Mouse (Mus musculus) brain, embryonic 18.5 days (tissue): ENCODE data around the gene Dtx1.

Experiments
- DNase-seq: peaks from one replicate; pipeline ENCODE4 v3.0.0-alpha.2; 2012; ENCODE audit warnings: low read depth, low spot score

The Dtx1 gene

DNA sequence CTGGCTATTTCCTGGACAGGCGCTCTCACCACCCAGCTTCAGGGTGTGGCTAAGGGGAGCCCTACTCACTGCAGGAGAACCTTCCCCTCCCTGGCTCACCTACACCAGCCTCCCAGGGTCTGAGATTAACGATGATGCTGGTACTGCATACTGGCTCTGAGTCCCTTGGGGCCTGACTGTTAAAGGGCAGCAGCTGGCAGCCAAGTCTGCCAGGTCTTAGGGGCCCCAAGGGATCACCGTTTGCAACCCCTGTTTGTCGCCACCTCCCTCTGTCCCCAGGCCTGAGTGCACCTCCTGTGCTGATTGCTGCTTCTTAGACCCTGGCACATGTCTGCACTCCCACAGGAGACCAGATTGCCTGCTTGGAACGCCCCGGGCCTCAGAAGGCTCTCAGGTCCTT lies 7.3 kb downstream of the Dtx1 start:
- no peak for DNase-seq

DNA sequence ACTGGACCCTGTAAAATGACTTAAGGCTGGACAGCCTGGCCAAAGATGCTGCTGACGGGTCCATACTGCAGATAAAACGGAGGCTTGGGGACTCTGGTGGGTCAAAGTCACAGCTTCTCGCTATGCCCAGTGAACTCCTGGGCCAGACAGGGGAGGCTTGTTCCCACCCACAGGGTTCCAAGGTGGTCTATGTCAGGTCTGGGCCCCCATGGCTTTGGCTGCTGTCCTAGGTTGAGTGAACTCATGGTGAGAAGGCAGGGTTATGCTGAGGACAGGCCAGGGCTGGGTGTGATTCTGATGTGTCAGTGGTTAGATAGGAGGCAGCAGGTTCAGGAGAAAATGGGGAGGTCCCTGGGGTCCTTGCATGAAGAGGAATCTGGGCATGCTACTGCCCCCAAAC lies 8.1 kb downstream of the Dtx1 start:
- no peak for DNase-seq

DNA sequence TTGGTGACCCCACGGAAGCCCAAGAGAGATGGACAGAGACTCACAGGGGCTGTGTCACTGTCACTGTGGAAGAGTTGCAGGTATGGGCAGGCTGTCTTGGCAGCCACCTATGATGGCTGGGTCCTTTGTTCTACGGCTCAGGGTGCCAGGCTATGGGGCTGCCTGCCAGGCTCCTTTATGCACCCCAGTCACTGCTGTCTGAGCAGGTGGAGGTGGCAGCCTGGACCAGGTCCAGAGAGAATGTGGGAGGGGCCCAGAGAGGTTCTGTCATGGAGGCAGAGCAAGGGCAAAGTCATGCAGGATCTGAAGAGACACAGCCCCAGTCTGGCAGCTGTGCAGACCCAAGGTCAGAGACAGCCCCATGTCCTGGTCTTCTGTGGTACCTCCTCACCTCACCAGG lies 8.8 kb downstream of the Dtx1 start:
- DNase-seq: no peak

DNA sequence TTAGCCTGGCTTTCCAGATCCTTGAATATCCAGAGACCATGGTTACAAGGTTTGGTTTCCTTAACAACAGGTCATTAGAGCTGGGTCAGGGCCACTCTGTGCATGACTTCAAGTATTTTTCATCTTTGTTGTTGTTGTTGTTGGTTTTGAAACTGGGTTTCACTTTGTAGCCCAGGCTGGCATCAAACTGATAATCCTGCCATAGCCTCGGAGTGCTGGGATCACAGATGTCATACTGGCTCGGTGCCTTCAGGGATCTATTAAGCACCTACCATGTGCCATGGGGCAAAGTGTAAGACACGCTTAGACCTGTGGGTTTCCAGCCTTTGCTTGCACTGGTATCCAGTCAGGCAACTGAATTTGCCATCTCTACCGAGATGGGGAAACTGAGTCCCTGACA lies 9.3 kb downstream of the Dtx1 start:
- no peak for DNase-seq

DNA sequence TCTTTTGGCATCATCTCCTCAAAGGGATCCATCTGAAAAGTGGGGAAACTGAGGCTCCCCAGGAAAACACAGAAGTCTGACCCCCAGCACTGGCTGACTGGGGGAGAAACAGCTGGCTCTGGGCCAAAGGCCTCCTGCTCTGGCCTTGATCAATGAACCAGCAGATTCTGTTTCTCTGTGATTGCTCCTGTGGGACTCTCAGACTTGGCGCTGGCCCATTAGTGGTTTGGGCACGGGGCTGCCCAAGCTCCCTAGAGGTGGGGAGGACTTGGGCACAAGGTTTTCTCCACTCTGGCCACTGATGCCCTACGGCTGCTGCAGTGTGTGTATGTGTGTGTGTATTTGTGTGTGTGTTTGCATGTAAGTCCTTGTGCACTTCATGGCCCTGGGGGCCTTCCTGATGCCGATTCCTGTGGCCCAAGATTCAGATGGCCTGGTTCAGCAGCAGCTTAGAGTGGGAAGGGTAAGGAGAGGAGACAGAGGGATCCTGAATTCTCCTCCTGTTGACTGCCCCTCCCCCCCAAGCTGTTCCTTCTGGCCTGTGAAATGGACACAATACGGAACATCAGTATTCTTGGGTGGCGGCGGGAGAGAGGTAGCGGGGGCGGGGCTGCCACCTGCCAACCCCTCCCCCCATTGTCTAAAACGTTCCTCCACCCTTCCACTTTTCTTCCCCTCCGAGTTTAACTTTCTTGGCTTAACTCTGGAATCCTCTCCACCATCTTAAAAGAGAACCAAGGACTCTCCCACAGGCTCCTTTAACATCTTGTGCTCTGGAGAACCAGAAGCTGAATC lies 10.5 kb downstream of the Dtx1 start:
- DNase-seq: no peak

DNA sequence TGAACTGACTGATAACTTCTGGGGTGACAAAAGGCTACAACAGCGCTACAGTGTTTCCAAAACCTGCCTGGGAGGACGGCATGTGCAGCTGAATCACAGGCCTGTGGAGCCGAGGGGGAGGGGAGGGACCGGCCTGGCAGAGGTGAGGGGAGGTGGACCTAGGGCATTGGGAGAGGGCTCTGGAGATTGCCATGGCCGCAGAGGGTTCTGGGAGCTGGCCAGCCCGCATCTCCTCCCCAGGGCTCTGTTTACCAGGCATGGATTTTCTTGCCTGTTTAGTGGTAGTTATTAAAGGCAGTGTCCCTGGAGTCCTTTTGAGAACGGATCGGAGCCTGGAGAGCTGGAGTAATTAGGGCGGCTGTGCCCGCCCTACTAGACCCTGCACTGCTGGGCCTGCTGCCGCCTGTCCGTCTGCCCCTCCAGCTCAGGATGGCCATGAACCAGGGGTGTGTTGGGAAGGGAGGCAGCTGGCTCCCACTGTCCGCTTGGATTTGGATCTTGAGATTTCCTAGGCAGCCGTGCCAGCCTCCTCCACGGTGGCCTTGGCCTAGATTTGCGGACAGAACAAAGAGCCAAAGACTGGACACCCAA lies 12.8 kb downstream of the Dtx1 start:
- DNase-seq: no peak

DNA sequence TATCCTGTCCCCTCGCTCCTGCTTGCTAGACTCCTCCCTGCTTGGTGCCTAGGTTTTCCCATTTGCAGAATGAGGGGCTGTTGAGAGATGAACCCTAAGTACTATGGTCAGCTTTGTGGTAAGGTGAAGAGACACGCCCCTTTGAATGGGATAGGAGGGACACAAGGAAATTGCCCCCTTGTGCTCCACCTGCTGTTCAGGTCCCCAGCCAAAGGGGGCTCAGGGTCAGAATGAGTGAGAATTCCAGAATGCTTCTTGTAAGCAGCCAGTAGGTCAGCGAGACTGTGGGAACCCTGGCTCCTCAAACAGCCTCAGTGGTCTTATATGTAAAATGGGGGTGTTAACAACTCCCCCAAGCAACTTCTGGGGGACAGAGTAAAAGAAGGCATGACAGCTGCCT lies 13.5 kb downstream of the Dtx1 start:
- no peak for DNase-seq

DNA sequence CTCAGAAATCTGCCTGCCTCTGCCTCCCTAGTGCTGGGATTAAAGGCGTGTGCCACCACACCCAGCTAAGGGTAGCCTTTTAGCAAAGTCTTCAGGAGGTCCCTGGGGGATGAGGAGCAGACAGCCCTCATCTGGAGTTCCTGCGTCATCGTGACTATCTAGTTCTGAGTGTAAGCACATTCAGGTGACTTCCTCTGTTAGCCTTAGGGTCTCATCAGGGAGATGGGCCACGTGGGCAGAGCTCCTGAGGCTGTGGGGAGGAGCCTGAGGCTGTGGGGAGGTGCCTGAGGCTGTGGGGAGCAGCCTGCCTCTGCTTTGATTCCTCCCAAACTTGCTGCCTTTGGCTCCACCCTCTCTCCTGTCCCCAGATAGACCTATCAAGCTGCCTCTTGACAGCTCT lies 14.9 kb downstream of the Dtx1 start:
- no peak for DNase-seq

DNA sequence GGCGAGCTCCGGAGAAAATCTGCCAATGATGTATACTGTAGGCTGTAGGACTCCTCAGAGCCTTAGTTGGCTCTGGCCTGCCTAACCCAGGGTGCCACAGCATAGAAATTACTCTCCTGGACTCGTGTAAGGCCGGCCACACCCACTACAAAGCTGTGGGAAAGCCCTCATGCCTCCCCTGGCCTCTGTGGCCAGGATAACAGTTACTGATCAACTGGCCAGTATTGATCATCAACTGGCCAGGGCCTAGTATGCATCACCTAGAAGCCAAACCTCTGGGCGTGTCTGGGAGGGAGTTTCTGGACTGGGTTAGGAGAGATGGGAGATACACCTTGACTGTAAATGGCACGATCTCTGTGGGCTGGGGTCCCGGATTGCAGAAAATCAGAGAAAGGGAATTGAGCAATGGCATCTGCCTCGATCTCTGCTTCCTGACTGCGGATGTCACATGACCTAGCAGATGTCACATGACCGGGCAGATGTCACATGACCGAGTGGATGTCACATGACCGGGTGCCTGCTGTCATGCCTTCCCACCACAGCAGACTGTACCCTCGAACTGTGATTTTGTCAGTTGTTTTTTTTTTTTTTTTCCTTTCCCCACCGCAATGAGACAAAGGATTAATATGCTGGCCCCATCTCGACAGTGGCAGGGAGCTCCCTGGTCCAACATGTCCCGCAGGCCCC lies 15.5 kb downstream of the Dtx1 start:
- DNase-seq: no peak

DNA sequence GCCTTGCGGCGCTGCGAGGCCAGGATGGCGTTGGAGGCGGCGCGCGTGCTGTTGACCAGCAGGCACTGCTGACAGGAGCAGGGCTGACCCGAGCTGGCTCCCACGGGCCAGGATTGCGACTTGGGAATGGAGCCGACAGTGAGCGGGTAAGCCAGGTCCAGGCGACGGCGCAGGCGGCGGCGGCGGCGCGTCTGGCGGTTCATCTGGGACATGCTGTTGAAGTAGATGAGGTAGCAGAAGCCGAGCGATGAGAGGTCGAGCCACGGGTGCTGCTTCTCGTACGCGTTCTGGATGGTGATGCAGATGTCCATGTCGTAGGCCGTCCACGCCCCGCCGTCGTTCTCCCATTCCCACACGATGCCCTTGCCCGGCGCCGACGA lies 17.0 kb downstream of the Dtx1 start:
- DNase-seq: no peak

DNA sequence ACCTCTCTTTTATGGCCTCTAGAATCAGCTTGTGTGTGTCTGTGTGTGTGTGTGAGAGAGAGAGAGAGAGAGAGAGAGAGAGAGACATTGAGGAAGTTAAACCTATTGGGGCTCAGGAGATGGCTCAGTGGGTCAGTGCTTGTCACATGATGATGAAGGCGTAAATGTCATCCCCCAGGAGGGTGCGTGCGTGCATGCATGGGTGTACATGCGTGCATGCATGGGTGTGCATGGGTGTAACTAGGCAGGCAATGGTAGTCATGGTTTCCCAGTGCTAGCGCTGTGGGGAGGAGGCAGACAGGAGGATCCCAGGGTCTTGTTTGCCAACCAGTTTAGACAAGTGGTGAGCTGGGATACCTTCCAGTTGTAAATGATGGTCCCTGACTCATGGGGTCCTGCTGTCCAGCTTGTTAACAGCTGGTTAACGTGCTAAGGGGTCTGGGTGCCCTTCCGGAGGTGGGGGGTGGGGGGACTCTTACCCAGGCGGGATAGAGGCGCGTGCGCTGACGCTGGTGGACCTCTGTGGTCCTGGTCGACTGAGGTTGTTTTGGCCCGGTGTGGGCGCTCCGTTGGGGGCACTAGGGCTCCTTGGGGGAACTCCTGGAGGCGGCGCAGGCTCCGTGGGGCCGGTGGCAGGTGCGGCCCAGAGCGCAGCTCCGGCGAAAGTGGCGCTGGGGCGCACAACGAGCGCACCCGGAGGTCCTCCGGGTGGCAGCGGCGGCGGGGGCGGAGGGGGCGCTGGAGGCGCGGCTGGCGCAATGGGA lies 17.6 kb downstream of the Dtx1 start:
- DNase-seq: no peak

DNA sequence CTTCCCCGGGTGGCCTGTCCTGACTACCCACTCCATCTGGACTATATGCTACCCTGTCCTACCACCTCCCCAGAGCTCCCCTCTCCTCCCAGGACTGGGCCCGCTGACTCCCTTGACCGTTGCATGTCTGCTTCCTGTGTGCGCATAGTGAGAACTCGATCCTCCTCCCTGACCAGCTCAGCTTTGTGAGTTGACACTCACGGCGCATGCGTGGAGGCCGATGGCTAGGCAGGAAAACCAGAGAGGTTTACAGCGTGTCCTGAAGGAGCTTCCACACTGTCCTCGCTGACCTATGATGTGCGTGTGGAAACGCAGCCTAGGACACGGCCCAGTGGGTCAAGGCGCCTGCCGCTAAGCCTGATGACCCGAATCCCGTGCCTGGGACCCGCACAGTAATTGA lies 19.7 kb downstream of the Dtx1 start:
- DNase-seq: no peak

DNA sequence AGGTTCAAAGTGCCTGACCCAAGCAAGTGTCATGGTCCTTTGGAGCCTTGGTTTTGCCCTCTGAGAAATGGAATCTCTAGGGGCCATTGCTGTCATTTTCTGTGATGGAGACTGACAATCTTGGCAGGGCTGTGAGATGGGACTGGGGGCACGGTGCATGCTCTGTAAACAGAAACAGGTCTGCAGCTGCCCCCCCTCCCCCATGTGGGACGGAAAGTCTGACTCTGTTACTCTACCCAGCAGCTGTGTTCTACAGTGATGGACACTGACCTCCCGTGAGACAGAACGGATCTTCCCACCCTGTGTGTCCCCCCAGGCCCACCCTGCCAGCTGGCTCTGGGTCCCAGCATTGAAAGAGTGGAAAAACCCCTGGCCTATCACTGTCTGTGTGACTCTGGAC lies 21.3 kb downstream of the Dtx1 start:
- no peak for DNase-seq

DNA sequence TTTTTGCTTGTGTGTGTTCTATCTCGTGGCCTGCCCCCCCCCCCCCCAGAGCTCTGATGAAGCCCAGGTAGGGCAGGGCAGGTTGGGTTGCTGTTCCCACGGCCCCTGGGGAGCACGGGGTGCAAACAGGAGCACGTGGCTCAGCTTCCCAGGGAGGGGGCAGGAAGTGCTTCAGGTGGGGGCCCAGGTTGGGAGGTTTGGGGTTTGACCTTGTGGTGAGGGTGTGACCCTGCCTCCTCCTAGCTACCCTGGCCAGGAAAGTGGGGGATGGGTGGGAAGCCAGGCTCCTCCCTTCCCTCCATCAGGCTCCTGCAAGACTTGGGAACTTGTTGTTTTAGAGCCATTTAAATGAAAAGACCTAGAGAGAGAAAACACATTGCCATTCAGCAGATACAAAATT lies 23.3 kb downstream of the Dtx1 start:
- no peak for DNase-seq

DNA sequence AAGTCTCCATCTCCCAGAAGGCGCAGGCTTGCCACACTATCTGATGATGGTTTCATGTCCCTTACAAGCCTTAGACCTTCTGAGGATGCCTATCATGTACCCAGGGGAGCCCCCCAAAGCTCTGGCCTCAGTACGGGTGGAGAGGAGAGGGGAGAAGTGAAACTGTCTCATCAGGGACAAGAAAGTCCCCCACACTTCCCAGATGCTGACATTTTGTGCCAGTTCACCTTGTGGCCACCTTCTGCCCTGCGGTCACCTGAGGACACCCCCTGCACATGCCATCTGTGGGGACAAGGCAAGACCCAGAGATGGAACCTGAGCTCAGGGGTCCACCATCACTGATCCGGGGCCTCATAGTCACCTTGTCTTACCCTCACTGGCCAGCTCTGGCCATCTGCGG lies 23.8 kb downstream of the Dtx1 start:
- no peak for DNase-seq

DNA sequence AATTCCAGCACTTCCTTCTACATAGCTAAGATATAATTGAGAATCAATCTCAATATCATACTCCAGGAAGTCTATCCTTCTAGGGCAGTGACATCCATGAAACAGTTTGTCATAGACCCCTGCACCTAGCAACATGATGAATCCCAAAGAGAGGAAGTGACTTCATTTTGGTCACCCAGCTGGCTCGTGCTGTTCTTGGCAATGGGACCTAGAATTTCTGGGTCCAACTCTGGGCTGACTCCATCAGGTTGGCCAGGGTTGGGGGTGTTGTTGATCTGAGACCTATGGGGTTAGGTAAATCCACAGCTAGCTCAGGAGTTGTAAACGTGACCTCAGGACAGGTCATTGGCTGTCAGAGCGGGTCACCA lies 24.3 kb downstream of the Dtx1 start:
- DNase-seq: no peak

DNA sequence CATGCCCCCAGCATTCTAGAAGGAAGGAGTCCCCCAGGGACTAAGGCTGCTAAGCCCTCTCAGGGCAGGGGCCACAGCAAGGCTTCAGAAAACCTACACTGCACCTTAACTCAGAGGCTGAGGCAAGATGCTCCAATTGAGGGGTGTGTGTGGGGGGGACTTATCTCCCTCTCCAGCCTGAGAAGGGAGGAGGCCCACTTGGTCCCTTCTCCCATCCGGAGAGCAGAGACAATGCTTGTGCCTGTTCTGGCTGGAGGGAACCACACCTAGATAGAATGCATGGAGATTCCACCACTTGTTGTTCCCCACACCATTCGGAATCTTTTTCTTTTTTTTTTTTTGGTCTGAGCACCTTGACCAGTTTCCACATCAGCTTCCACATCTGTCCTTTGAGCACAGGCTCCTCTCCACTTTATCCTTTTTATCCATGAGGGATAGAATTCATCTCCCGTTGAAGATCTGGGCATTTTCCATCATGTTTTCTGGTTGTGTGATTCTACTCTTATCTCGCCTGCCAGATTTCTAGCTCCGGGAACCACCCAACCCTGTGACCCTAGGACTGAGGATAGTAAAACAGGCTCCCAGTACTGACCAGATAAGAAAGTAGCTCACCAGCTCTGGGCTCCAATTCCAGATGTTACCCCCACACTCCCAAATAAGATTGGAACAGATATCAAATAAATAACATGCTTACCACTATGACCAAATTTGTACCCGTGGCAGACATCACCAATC lies 24.8 kb downstream of the Dtx1 start:
- no peak for DNase-seq

DNA sequence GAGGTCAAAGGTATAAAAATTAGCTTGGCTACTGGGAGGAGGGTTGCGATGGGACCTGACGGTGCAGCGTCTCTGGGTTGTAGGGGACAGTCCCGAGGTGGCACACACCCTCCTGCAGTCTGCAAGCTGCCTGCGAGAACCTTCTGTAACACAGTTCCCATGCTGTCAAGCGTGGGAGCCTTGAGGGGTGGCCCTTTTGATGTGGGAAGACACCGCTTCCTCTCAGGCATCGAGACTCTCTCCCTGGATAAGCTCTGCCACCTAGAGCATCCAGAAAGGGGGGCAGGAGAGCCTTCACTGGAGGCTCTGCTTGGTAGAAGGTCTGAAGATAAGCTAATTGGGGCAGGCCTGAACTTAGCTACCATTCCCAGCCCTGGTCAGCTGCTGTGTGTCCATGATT lies 26.0 kb downstream of the Dtx1 start:
- DNase-seq: no peak

DNA sequence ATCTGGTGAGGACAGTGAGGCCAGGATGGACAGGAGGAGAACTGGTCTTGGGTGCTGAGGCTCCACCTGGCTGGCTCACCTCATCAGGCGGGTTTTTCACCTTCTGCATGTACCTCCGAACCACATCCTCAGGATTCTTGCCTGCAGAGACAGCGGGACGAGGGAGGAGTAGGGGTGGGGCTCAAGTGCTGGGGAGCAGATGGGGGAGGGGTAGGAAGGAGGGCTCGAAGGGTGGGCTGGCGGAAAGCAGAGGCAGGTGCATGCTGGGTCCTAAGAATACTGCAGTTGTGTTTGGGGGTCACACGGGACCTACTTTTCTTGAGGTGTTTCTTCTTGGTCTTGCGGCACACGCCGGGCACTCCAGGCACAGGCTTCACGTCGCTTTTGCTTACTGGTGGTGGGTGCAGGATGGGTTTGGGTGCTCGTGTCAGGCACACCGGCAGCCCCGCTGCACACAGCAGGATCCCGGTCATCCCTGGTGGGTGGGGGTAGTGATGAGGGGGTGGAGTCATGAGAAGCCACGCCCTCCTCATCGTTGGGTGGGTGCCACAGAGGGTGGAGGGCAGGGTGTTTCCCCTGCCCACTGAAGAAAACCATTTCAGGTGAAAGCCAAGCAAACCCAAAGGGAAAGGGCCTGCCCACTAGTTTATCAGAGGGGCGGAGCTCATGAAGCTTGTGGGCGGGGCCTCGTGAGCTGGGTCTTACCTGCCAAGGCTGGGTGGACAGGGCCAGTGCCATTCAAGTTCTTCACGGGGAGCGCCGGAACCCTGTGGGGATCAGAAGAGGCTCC lies 28.6 kb downstream of the Dtx1 start:
- DNase-seq: no peak

DNA sequence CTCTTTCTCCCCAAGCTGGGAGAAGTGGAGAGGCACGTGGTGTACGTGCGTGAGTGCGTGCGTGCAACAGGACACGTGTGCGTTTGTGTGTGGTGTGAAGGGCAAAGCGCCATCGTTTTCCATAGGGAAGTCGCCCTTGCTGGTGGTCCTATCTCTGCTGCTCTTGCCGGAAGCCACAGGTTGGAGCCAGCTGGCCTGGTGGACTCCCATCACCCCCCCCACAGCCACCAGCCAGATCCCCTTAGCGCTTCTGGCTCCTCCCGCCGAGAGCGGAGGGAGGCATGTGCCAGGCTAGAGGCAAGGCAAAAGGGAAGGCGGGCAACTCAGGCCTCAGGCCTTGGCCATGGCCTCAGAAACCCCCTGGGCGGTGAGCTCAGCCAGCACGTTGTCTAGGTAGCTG lies 30.8 kb downstream of the Dtx1 start:
- no peak for DNase-seq
